Mouse (Mus musculus) liver, embryonic 13.5 days (tissue): Measurements from ENCODE around the gene Tbc1d19. TPM values are rescaled to one million over a fixed set of nuclear protein-coding genes. Genes with fewer than 3 reads are reported as not detected.

ENCODE experiments used
- ATAC-seq: fragments of 200-750 bp; cut with Nextera tagmentation; 2 replicates; pipeline ENCODE4 v1.8.0; 2017; ENCODE audit warnings: low read depth, mild to moderate bottlenecking, moderate number of reproducible peaks, moderate library complexity
- DNase-seq: peaks from one replicate; pipeline ENCODE4 v3.0.0; 2022
- H3K27ac ChIP-seq: fragments of 300-500 bp; sonication (generic); 2 replicates; pipeline ENCODE4 v1.5.1; 2015; ENCODE audit warnings: moderate library complexity, mild to moderate bottlenecking, inconsistent platforms
- H3K27me3 ChIP-seq: fragments of 300-500 bp; sonication (generic); 2 replicates; pipeline ENCODE4 v1.6.1; 2015; ENCODE audit warnings: mild to moderate bottlenecking, inconsistent platforms
- H3K36me3 ChIP-seq: fragments of 300-500 bp; sonication (generic); 2 replicates; pipeline ENCODE4 v1.6.1; 2015; ENCODE audit warnings: mild to moderate bottlenecking, inconsistent platforms
- H3K4me1 ChIP-seq: fragments of 300-500 bp; sonication (generic); replicated peaks from 2 replicates; pipeline ENCODE4 v1.6.1; 2015; ENCODE audit warnings: inconsistent platforms
- H3K4me2 ChIP-seq: fragments of 300-500 bp; sonication (generic); 2 replicates; pipeline ENCODE4 v1.6.1; 2015; ENCODE audit warnings: inconsistent platforms, mild to moderate bottlenecking, moderate library complexity
- H3K4me3 ChIP-seq: fragments of 300-500 bp; sonication (generic); replicated peaks from 2 replicates; pipeline ENCODE4 v1.5.1; 2015; ENCODE audit warnings: mild to moderate bottlenecking, inconsistent platforms
- H3K9ac ChIP-seq: fragments of 300-500 bp; sonication (generic); 2 replicates; pipeline ENCODE4 v1.6.1; 2015; ENCODE audit warnings: mild to moderate bottlenecking, inconsistent platforms
- H3K9me3 ChIP-seq: fragments of 300-500 bp; sonication (generic); replicated peaks from 2 replicates; pipeline ENCODE4 v1.6.1; 2016; ENCODE audit warnings: inconsistent platforms
- WGBS: fragments of 180-500 bp; shearing (Covaris S2); methylation state at CpG from one replicate; pipeline ENCODE4 v1.1.7; 2015; ENCODE audit not compliant: insufficient replicate concordance; 5-methylcytosine and 5-hydroxymethylcytosine counted together
- polyA plus RNA-seq: library from polyadenylated mRNA; unstranded; fragments of >200 nt; fragmentation: Nextera tagmentation; extraction: Ambion mirVana; gene quantifications from 2 replicates; pipeline ENCODE4 v1.2.1, GENCODE M21; 2015

The Tbc1d19 gene
- polyA plus RNA-seq, 1 experiment from 2014 or later: 6.2 TPM

- peak; percentile 65; the same call in 1 of the 2 replicates for ATAC-seq
- DNase-seq: no peak
- no peak overlapping the region for H3K4me2 ChIP-seq
Measured at GRCm38 (mm10) chr5:53937187-53937586, 127.8 kb downstream of the Tbc1d19 start.

GRCm38 (mm10) chr5:53939026-53939425 is 129.6 kb downstream of the Tbc1d19 start:
- no peaks in the 10 kb centered on the region for H3K9me3 ChIP-seq
- H3K4me1 ChIP-seq: no peaks in the 10 kb centered on the region
- 79% methylated on average over 7 of the region's 7 CpGs for WGBS
- no peaks in the 10 kb centered on the region for H3K27me3 ChIP-seq
- H3K9ac ChIP-seq: no peak overlapping the region
- ATAC-seq (no peak), DNase-seq (no peak)
- no peak overlapping the region for H3K4me3 ChIP-seq
- H3K27ac ChIP-seq: no peak overlapping the region
- H3K36me3 ChIP-seq: no peaks in the 10 kb centered on the region
- H3K4me2 ChIP-seq: no peak overlapping the region

More at GRCm38 (mm10) chr5:53937187-53937586, 127.8 kb downstream of the Tbc1d19 start:
- Histone ChIP-seq H3K36me3 (no peaks in the 10 kb centered on the region), H3K4me1 (no peaks in the 10 kb centered on the region), H3K4me3 (no peak overlapping the region), H3K27me3 (no peaks in the 10 kb centered on the region), H3K27ac (no peak overlapping the region), H3K9ac (no peak overlapping the region), H3K9me3 (no peaks in the 10 kb centered on the region)
- WGBS: 46% methylated on average over 4 of the region's 4 CpGs

GRCm38 (mm10) chr5:53941322-53942024 is 132.1 kb downstream of the Tbc1d19 start:
- no peak for DNase-seq
- no peak overlapping the region for H3K27ac ChIP-seq
- H3K4me3 ChIP-seq: no peak overlapping the region
- H3K36me3 ChIP-seq: no peaks in the 10 kb centered on the region
- H3K4me1 ChIP-seq: no peaks in the 10 kb centered on the region
- H3K9ac ChIP-seq: no peak overlapping the region
- 51% methylated on average over 11 of the region's 11 CpGs for WGBS
- ATAC-seq: no peak
- no peaks in the 10 kb centered on the region for H3K27me3 ChIP-seq
- no peak overlapping the region for H3K4me2 ChIP-seq
- H3K9me3 ChIP-seq: no peaks in the 10 kb centered on the region

- Histone ChIP-seq H3K4me2 (no peak overlapping the region), H3K4me1 (no peaks in the 10 kb centered on the region), H3K9ac (no peak overlapping the region), H3K4me3 (no peak overlapping the region), H3K36me3 (no peaks in the 10 kb centered on the region), H3K9me3 (no peaks in the 10 kb centered on the region), H3K27me3 (no peaks in the 10 kb centered on the region), H3K27ac (no peak overlapping the region)
- ATAC-seq (no peak), DNase-seq (no peak)
- WGBS: 56% methylated on average over 4 of the region's 4 CpGs
Measured at GRCm38 (mm10) chr5:53942332-53942731, 132.9 kb downstream of the Tbc1d19 start.

- Histone ChIP-seq H3K27me3 (no peaks in the 10 kb centered on the region), H3K9me3 (no peaks in the 10 kb centered on the region), H3K36me3 (no peaks in the 10 kb centered on the region), H3K4me3 (no peak overlapping the region), H3K4me1 (peaks cover 4% of the 10 kb centered on the region; the same call in 1 of the 2 replicates), H3K9ac (no peak overlapping the region), H3K4me2 (no peak overlapping the region), H3K27ac (no peak overlapping the region)
- ATAC-seq (no peak), DNase-seq (no peak)
- WGBS: 51% methylated on average over 11 of the region's 11 CpGs
Measured at GRCm38 (mm10) chr5:53943321-53943857, 134.0 kb downstream of the Tbc1d19 start.

GRCm38 (mm10) chr5:53946747-53947146 is 137.3 kb downstream of the Tbc1d19 start:
- ATAC-seq (no peak), DNase-seq (no peak)
- Histone ChIP-seq H3K4me1 (peaks cover 6% of the 10 kb centered on the region; the same call in 1 of the 2 replicates), H3K27me3 (no peaks in the 10 kb centered on the region), H3K4me2 (no peak overlapping the region), H3K4me3 (no peak overlapping the region), H3K9ac (no peak overlapping the region), H3K9me3 (no peaks in the 10 kb centered on the region), H3K27ac (no peak overlapping the region), H3K36me3 (no peaks in the 10 kb centered on the region)
- 63% methylated on average over 8 of the region's 8 CpGs for WGBS

GRCm38 (mm10) chr5:53947549-53948183 is 138.3 kb downstream of the Tbc1d19 start:
- Histone ChIP-seq H3K4me1 (peaks cover 6% of the 10 kb centered on the region; the same call in 1 of the 2 replicates), H3K9me3 (no peaks in the 10 kb centered on the region), H3K4me3 (no peak overlapping the region), H3K27ac (no peak overlapping the region), H3K36me3 (no peaks in the 10 kb centered on the region), H3K27me3 (no peaks in the 10 kb centered on the region), H3K4me2 (no peak overlapping the region), H3K9ac (no peak overlapping the region)
- 53% methylated on average over 9 of the region's 9 CpGs for WGBS
- DNase-seq (no peak), ATAC-seq (no peak)

- no peak overlapping the region for H3K4me3 ChIP-seq
- DNase-seq (no peak), ATAC-seq (no peak)
- no peak overlapping the region for H3K9ac ChIP-seq
- H3K4me1 ChIP-seq: peaks cover 6% of the 10 kb centered on the region; the same call in 1 of the 2 replicates
- 27% methylated on average over 8 of the region's 8 CpGs for WGBS
- no peak overlapping the region for H3K27ac ChIP-seq
- H3K9me3 ChIP-seq: no peaks in the 10 kb centered on the region
- H3K27me3 ChIP-seq: no peaks in the 10 kb centered on the region
- H3K36me3 ChIP-seq: no peaks in the 10 kb centered on the region
- H3K4me2 ChIP-seq: no peak overlapping the region
Measured at GRCm38 (mm10) chr5:53948606-53949266, 139.3 kb downstream of the Tbc1d19 start.

GRCm38 (mm10) chr5:53950189-53950588 is 140.8 kb downstream of the Tbc1d19 start:
- Histone ChIP-seq H3K27ac (no peak overlapping the region), H3K4me1 (peaks cover 6% of the 10 kb centered on the region; the same call in 1 of the 2 replicates), H3K27me3 (no peaks in the 10 kb centered on the region), H3K9me3 (no peaks in the 10 kb centered on the region), H3K4me2 (no peak overlapping the region), H3K9ac (no peak overlapping the region), H3K4me3 (no peak overlapping the region), H3K36me3 (no peaks in the 10 kb centered on the region)
- ATAC-seq (no peak), DNase-seq (no peak)
- 61% methylated on average over 7 of the region's 7 CpGs for WGBS

GRCm38 (mm10) chr5:53953216-53953615 is 143.8 kb downstream of the Tbc1d19 start:
- Histone ChIP-seq H3K27me3 (no peaks in the 10 kb centered on the region), H3K9ac (no peak overlapping the region), H3K4me3 (no peak overlapping the region), H3K36me3 (no peaks in the 10 kb centered on the region), H3K4me1 (peaks cover 3% of the 10 kb centered on the region), H3K9me3 (no peaks in the 10 kb centered on the region), H3K27ac (no peak overlapping the region), H3K4me2 (no peak overlapping the region)
- no peak for DNase-seq
- ATAC-seq: no peak
